Mouse (Mus musculus): ENCODE measurements around the gene Opcml. TPM values are rescaled to one million over a fixed set of nuclear protein-coding genes. Genes with fewer than 3 reads are reported as not detected.

Gene Opcml
- total RNA-seq, 1 experiment: 0.49 TPM

GRCm38 (mm10) chr9:27986604-27987588 lies 196.3 kb downstream of the Opcml start:
- H3K4me1 ChIP-seq (ENCODE audit: control insufficient read depth in 2 of 2, insufficient read depth in 2 of 2, low read length in 2 of 2, poor library complexity in 1 of 2): no peaks in the 10 kb centered on the region
- in situ Hi-C loops (cut with MboI; ENCODE audit: low sequenced_read_pairs in 2 of 2, unreplicated experiment in 2 of 2): no loop called here
- H3K36me3 ChIP-seq (ENCODE audit: control insufficient read depth, insufficient read depth, low read length, poor library complexity, severe bottlenecking): no peaks in the 10 kb centered on the region
- peaks cover 4% of the 10 kb centered on the region; the same call in 1 of the 2 replicates for H3K9me3 ChIP-seq (ENCODE audit: control insufficient read depth, insufficient read depth, low read depth, low read length)
- no peak overlapping the region for H3K27ac ChIP-seq (ENCODE audit: insufficient read depth, low read depth, low read length, poor library complexity, severe bottlenecking)
- no peak for DNase-seq (ENCODE audit: low read depth, low spot score)
- no peak overlapping the region for H3K4me3 ChIP-seq (ENCODE audit: insufficient read depth in 1 of 2, low read depth in 1 of 2, low read length in 2 of 2, poor library complexity in 1 of 2, severe bottlenecking in 1 of 2)
- no peak for TF ChIP-seq ZC3H11A (IDR thresholded peaks at IDR 0.05; ENCODE audit: borderline replicate concordance, low read depth, low read length)
- TF ChIP-seq MAFK (IDR thresholded peaks at IDR 0.05; ENCODE audit: insufficient read depth, low read depth, low read length): no peak
- no peak overlapping the region for H3K9ac ChIP-seq (ENCODE audit: insufficient read depth, low read depth, low read length, poor library complexity, severe bottlenecking)

DNA sequence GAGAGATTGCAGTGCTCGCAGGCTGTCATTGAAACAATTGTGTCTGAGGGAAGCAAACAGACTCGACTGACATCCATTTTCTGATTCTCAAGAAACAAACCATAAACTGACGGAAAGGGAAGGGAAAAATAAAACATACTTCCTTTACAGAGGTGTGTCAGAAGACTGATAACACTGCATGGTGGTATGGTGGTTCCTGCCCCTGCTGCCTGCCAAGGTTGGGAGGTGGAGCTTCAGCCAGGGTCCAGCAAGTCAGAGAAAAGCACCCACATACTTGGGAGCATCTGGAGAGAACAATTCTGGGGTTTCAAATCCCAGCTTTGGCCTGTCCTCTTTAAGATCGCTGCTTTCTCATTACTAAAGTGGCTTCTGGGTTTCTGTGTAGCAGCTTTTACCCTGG lies 201.0 kb downstream of the Opcml start:
- in situ Hi-C loops (cut with MboI; ENCODE audit: low sequenced_read_pairs in 2 of 2, unreplicated experiment in 2 of 2): no loop called here
- Histone ChIP-seq H3K4me3 (ENCODE audit: insufficient read depth in 1 of 2, low read depth in 1 of 2, low read length in 2 of 2, poor library complexity in 1 of 2, severe bottlenecking in 1 of 2) (no peak overlapping the region), H3K9ac (ENCODE audit: insufficient read depth, low read depth, low read length, poor library complexity, severe bottlenecking) (no peak overlapping the region), H3K27ac (ENCODE audit: insufficient read depth, low read depth, low read length, poor library complexity, severe bottlenecking) (no peak overlapping the region), H3K36me3 (ENCODE audit: control insufficient read depth, insufficient read depth, low read length, poor library complexity, severe bottlenecking) (no peaks in the 10 kb centered on the region), H3K9me3 (ENCODE audit: control insufficient read depth, insufficient read depth, low read depth, low read length) (no peaks in the 10 kb centered on the region), H3K4me1 (ENCODE audit: control insufficient read depth in 2 of 2, insufficient read depth in 2 of 2, low read length in 2 of 2, poor library complexity in 1 of 2) (no peaks in the 10 kb centered on the region)
- TF ChIP-seq CHD2 (IDR thresholded peaks at IDR 0.05; ENCODE audit: low read depth, low read length) (no peak), HCFC1 (IDR thresholded peaks at IDR 0.05; ENCODE audit: borderline replicate concordance, insufficient read depth, low read length) (no peak), ZNF384 (IDR thresholded peaks at IDR 0.05; ENCODE audit: low read depth, low read length) (no peak), ZC3H11A (IDR thresholded peaks at IDR 0.05; ENCODE audit: borderline replicate concordance, low read depth, low read length) (no peak), MAFK (IDR thresholded peaks at IDR 0.05; ENCODE audit: insufficient read depth, low read depth, low read length) (no peak)
- no peak for DNase-seq (ENCODE audit: low read depth, low spot score)

DNA sequence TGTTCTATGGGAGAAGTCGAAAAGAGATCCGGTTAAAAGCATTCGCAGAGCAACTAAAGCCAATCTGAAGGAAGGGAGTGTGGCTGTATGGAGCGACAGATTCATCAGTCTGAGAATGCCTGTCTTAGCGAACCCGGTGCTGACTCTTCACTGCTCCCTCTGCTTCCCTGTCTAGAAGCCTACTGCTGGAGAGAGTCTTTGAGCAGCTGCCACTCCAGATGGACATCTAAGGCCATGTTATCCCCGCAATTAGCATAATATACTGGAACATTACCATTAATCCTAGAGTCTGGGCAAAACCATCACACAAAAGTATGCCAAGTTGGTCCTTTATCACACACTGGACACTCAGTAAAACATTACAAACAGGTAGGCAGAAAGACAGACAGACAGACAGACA lies 206.0 kb downstream of the Opcml start:
- no peaks in the 10 kb centered on the region for H3K36me3 ChIP-seq (ENCODE audit: control insufficient read depth, insufficient read depth, low read length, poor library complexity, severe bottlenecking)
- H3K4me3 ChIP-seq (ENCODE audit: insufficient read depth in 1 of 2, low read depth in 1 of 2, low read length in 2 of 2, poor library complexity in 1 of 2, severe bottlenecking in 1 of 2): no peak overlapping the region
- no peak for TF ChIP-seq CHD2 (IDR thresholded peaks at IDR 0.05; ENCODE audit: low read depth, low read length)
- no peak for TF ChIP-seq ZNF384 (IDR thresholded peaks at IDR 0.05; ENCODE audit: low read depth, low read length)
- no peak for TF ChIP-seq HCFC1 (IDR thresholded peaks at IDR 0.05; ENCODE audit: borderline replicate concordance, insufficient read depth, low read length)
- TF ChIP-seq MAFK (IDR thresholded peaks at IDR 0.05; ENCODE audit: insufficient read depth, low read depth, low read length): no peak
- no peak for DNase-seq (ENCODE audit: low read depth, low spot score)
- H3K4me1 ChIP-seq (ENCODE audit: control insufficient read depth in 2 of 2, insufficient read depth in 2 of 2, low read length in 2 of 2, poor library complexity in 1 of 2): no peaks in the 10 kb centered on the region
- H3K9ac ChIP-seq (ENCODE audit: insufficient read depth, low read depth, low read length, poor library complexity, severe bottlenecking): no peak overlapping the region
- H3K27ac ChIP-seq (ENCODE audit: insufficient read depth, low read depth, low read length, poor library complexity, severe bottlenecking): no peak overlapping the region
- in situ Hi-C loops (cut with MboI; ENCODE audit: low sequenced_read_pairs in 2 of 2, unreplicated experiment in 2 of 2): no loop called here
- no peaks in the 10 kb centered on the region for H3K9me3 ChIP-seq (ENCODE audit: control insufficient read depth, insufficient read depth, low read depth, low read length)

- DNase-seq (ENCODE audit: low read depth, low spot score): no peak
- Histone ChIP-seq H3K9ac (ENCODE audit: insufficient read depth, low read depth, low read length, poor library complexity, severe bottlenecking) (no peak overlapping the region), H3K27ac (ENCODE audit: insufficient read depth, low read depth, low read length, poor library complexity, severe bottlenecking) (no peak overlapping the region), H3K9me3 (ENCODE audit: control insufficient read depth, insufficient read depth, low read depth, low read length) (no peaks in the 10 kb centered on the region), H3K4me1 (ENCODE audit: control insufficient read depth in 2 of 2, insufficient read depth in 2 of 2, low read length in 2 of 2, poor library complexity in 1 of 2) (no peaks in the 10 kb centered on the region), H3K36me3 (ENCODE audit: control insufficient read depth, insufficient read depth, low read length, poor library complexity, severe bottlenecking) (no peaks in the 10 kb centered on the region), H3K4me3 (ENCODE audit: insufficient read depth in 1 of 2, low read depth in 1 of 2, low read length in 2 of 2, poor library complexity in 1 of 2, severe bottlenecking in 1 of 2) (no peak overlapping the region)
- TF ChIP-seq HCFC1 (IDR thresholded peaks at IDR 0.05; ENCODE audit: borderline replicate concordance, insufficient read depth, low read length) (no peak), CHD2 (IDR thresholded peaks at IDR 0.05; ENCODE audit: low read depth, low read length) (no peak), ZNF384 (IDR thresholded peaks at IDR 0.05; ENCODE audit: low read depth, low read length) (no peak), ZC3H11A (IDR thresholded peaks at IDR 0.05; ENCODE audit: borderline replicate concordance, low read depth, low read length) (no peak), MAFK (IDR thresholded peaks at IDR 0.05; ENCODE audit: insufficient read depth, low read depth, low read length) (no peak)
- in situ Hi-C loops (cut with MboI; ENCODE audit: low sequenced_read_pairs in 2 of 2, unreplicated experiment in 2 of 2): no loop called here
Measured at GRCm38 (mm10) chr9:27998767-27999166, 208.2 kb downstream of the Opcml start.
